14 mouse cellular contexts compared by ENCODE assay signal in genomic region chr1:54899247-54899646, GRCm38 (mm10). TPM values are rescaled to one million over a fixed set of nuclear protein-coding genes. Genes with fewer than 3 reads are reported as not detected.
DNase-seq lines count a peak whose midpoint lies in the region; ATAC-seq lines count a peak whose summit lies in the region.
"Had no signal": no experiment of that assay in that cellular context is flagged by ENCODE, and none has a peak within 500 bp of the region (broad histone marks: within the 10 kb centered on the region; RNA-seq: fewer than 3 reads in every experiment).

No protein-coding gene starts in this region.

- H3K9ac ChIP-seq in heart, embryonic 12.5 days: no peak overlapping the region
- no peak overlapping the region for H3K9ac ChIP-seq in neural tube, embryonic 13.5 days
- no peak overlapping the region for H3K9ac ChIP-seq in hindbrain, embryonic 14.5 days
- H3K9ac ChIP-seq: embryonic facial prominence, embryonic 15.5 days had no signal

- ATAC-seq in heart, embryonic 12.5 days (ENCODE audit: insufficient number of reproducible peaks, low FRiP score): peak; percentile 41; the same call in 1 of the 2 replicates
- ATAC-seq in neural tube, embryonic 13.5 days (ENCODE audit: low read depth): peak; percentile 59; the same call in 1 of the 2 replicates
- peak; percentile 52; the same call in 1 of the 2 replicates for ATAC-seq in hindbrain, embryonic 14.5 days (ENCODE audit: low FRiP score)

- H3K4me1 ChIP-seq in heart, embryonic 12.5 days (replicated peaks): peaks cover 49% of the 10 kb centered on the region
- H3K4me1 ChIP-seq in neural tube, embryonic 13.5 days (replicated peaks): peaks cover 36% of the 10 kb centered on the region
- peaks cover 19% of the 10 kb centered on the region for H3K4me1 ChIP-seq in hindbrain, embryonic 14.5 days (replicated peaks; ENCODE audit: control insufficient read depth, insufficient read depth, low read length)

- no peak overlapping the region for H3K4me2 ChIP-seq in heart, embryonic 12.5 days
- H3K4me2 ChIP-seq in neural tube, embryonic 13.5 days: no peak overlapping the region
- H3K4me2 ChIP-seq in hindbrain, embryonic 14.5 days (replicated peaks): no peak overlapping the region
- H3K4me2 ChIP-seq: embryonic facial prominence, embryonic 15.5 days had no signal

- no peak overlapping the region for H3K4me3 ChIP-seq in heart, embryonic 12.5 days
- H3K4me3 ChIP-seq in neural tube, embryonic 13.5 days: no peak overlapping the region
- no peak overlapping the region for H3K4me3 ChIP-seq in hindbrain, embryonic 14.5 days (replicated peaks; ENCODE audit: low read length)
- H3K4me3 ChIP-seq: embryonic facial prominence, embryonic 15.5 days; left cerebral cortex, adult 2 months had no signal

- no peaks in the 10 kb centered on the region for H3K9me3 ChIP-seq in heart, embryonic 12.5 days (replicated peaks)
- H3K9me3 ChIP-seq in neural tube, embryonic 13.5 days: no peaks in the 10 kb centered on the region
- H3K9me3 ChIP-seq in hindbrain, embryonic 14.5 days (ENCODE audit: control insufficient read depth, low read length): no peaks in the 10 kb centered on the region
- H3K9me3 ChIP-seq: embryonic facial prominence, embryonic 15.5 days had no signal

- H3K27me3 ChIP-seq in heart, embryonic 12.5 days (replicated peaks): no peaks in the 10 kb centered on the region
- H3K27me3 ChIP-seq in neural tube, embryonic 13.5 days: no peaks in the 10 kb centered on the region
- H3K27me3 ChIP-seq in hindbrain, embryonic 14.5 days (ENCODE audit: control insufficient read depth, insufficient read depth, low read length): no peaks in the 10 kb centered on the region
- H3K27me3 ChIP-seq: embryonic facial prominence, embryonic 15.5 days had no signal

- DNase-seq in heart, postnatal 4 days: no peak
- DNase-seq in neural tube, embryonic 10.5 days (ENCODE audit: extremely low spot score, low spot score): no peak
- DNase-seq in hindbrain, embryonic 14.5 days (ENCODE audit: low spot score): no peak
- DNase-seq in thymus, postnatal 25 days: no peak
- no peak for DNase-seq in kidney, adult 9 months
- DNase-seq: adrenal gland, postnatal 10 days; cerebellum, postnatal 10 days; heart, adult 11 months; kidney, adult 2 months; lung, postnatal 10 days had no signal

- WGBS in heart, embryonic 12.5 days: 48% methylated on average over 6 of the region's 6 CpGs
- 48% methylated on average over 6 of the region's 6 CpGs for WGBS in neural tube, embryonic 13.5 days
- 48% methylated on average over 6 of the region's 6 CpGs for WGBS in hindbrain, embryonic 14.5 days

- no peak overlapping the region for H3K27ac ChIP-seq in heart, embryonic 12.5 days (ENCODE audit: poor library complexity, severe bottlenecking)
- H3K27ac ChIP-seq in neural tube, embryonic 13.5 days (replicated peaks): peak overlapping the region; percentile 74
- peak overlapping the region; percentile 62 for H3K27ac ChIP-seq in hindbrain, embryonic 14.5 days
- H3K27ac ChIP-seq: embryonic facial prominence, embryonic 15.5 days; left cerebral cortex, adult 2 months had no signal

- no peaks in the 10 kb centered on the region for H3K36me3 ChIP-seq in heart, embryonic 12.5 days
- no peaks in the 10 kb centered on the region for H3K36me3 ChIP-seq in neural tube, embryonic 13.5 days
- H3K36me3 ChIP-seq in hindbrain, embryonic 14.5 days (replicated peaks; ENCODE audit: control insufficient read depth, insufficient read depth): no peaks in the 10 kb centered on the region
- H3K36me3 ChIP-seq: embryonic facial prominence, embryonic 15.5 days had no signal

RNA-seq across cellular contexts. Expression of gene Ankrd44, which starts 26.9 kb away (rescaled TPM):
- polyA plus RNA-seq in heart, embryonic 12.5 days (2016; fragmentation: Nextera tagmentation; extraction: Ambion mirVana): 11.0 and 11.7 TPM in 2 replicates
- 10 to 100 TPM; 18.0 to 20.9 TPM for total RNA-seq in heart, postnatal 4 days (2021)
- 16.7 and 24.2 TPM in 2 replicates for polyA plus RNA-seq in neural tube, embryonic 13.5 days (2015; fragmentation: Nextera tagmentation; extraction: Ambion mirVana)
- polyA plus RNA-seq in hindbrain, embryonic 14.5 days (2014; fragmentation: Nextera tagmentation; extraction: Ambion mirVana): 30.0 and 31.0 TPM in 2 replicates
